Mouse (Mus musculus): ENCODE data around the gene Flt4.
"Not testable (repeated sequence)": the region's sequence is repeated elsewhere in the genome, so short reads cannot be mapped to it uniquely, and the experiment has no call there.

Gene Flt4

DNA sequence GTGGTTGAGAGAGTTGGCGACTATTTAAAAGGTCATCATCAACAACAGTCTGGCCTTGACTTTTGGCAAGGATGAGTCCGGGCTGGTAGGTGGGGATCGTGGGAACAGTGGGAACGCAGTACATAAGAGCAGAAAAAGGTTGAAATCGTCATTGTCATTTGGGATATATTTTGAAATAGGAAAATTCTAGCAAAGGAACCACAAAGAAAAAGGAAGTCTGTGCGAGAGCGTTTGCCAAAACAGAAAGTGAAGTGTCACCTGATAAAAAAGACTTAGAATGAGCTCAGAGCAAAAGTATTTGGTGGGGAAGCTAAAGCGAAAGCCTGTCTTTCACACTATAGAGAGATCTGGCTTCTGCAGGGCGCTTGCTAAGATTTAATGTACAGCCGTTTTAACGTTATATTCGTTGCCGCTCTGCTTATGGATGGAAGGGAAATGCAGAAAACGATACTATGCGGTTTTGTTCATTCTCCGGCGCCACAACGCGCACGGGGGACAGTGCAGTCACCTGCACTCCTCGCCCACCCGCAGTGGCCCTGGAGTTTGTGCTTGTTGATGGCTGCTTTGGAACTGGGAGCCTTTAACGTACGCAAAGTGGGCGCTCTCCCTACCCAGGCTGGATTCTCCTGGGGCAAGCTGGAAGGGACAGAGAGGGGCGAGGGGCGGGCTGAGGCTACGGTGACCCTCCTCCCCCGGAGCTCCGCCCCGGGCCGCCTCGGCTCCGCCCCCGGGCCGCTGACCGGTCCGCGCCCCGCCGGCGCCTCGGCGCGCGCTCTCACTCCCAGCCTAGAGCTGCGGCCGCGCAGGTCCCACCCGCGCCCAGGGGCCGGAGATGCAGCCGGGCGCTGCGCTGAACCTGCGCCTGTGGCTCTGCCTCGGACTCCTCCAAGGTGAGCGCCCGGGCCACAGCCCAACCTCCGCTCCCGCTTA is at the start of gene Flt4:
Gene Flt4 (plus strand): TSS at position 326 of the 930 bp plus-strand sequence.
- peak; percentile 33 for DNase-seq (ENCODE audit: low read depth, low spot score)

DNA sequence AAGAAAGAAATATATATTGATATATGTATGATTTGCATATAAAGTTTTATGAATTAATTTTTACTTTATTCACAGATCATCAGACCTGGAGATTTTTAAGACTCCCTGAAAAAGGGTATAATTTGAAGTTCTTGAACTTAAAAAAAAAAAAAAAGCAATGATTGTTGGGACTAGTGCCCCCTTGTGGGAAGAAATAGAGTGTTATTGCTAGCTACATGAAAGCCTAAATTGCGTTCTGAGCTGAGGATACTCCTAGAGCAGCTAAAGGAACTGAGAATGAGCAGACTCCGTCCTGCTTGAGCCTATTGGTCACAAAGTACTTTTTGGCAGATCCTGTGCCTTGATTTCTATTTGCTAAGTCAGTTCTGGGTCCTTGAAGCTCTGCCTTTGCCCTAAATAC is 34.0 kb upstream of the Flt4 start:
- peak; percentile 9 for DNase-seq (ENCODE audit: low read depth, low spot score)

DNA sequence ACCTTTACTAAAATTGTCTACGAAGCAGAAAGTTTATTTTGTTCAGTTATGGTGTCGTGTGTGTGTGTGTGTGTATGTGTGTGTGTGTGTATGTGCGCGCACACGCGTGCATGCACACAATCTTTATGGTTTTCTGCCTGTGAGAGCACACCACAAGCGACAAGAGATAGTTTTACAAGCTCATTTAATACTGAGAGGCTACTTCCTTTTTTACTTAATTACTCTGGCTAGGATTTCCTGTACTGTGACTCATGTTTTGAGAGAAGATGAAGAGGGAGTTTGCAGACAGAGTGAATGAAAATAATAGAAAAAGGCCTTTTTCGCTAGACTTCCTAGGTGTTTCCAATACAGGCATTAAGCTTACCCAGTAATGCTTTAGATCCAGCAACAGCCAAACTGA is 28.6 kb upstream of the Flt4 start:
- not testable (repeated sequence) for DNase-seq (ENCODE audit: low read depth, low spot score)

DNA sequence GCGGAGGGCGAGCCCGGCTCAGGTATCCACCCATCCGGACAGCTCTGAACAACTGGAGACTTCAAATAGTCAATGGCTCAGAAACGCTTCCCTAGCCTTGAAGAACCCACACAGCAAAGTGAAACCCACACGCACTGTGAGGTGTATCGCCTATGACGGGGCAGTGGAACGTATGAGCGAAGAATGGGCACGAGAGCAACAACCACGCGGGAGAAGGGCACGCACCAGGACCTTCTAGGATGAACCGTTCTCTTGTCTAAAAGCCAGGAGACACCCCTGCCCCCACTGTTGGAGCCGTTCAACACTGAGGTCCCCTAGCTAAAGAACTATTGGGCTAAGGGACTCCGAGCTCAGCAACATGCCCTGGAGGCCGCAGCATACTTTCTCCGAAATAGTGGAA is 18.9 kb upstream of the Flt4 start:
- DNase-seq (ENCODE audit: low read depth, low spot score) = no peak

DNA sequence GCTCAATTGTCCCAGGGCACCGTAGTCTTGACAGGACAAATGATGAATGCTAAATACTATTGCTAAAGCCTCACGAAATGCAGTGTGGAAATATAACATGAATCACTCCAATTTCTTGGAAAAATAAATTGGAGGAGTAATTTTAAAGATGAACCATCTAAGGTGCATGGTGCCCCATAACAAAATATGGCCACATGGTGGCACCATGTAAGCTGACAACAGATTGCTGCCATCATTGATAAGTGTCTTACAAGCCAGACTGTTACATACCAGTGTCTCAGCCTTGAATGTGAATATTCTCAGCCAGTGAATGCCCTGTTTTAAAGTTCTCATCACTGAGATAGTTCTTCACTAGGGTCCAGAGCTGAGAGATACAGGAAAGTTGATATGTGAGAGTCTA is 11.9 kb upstream of the Flt4 start:
- not testable (repeated sequence) for DNase-seq (ENCODE audit: low read depth, low spot score)

DNA sequence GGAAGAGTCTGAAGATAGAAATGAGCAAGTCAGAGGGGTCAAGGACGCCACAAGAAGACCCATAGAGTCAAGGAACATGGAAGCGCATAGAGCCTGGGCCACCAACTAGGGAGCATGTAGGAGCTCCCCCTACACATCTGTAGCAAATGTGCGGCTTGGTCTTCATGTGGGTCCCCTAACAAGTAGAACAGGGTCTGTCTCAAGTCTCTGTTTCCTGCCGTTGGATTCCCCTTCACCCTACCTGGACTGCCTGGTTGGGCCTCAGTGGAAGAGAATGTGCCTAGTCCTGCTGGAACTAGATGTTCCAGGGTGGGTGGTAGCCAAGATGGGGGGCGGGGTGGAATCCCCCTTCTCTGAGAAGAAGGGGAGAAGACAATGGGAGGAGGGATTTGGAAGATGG is 757 bp upstream of the Flt4 start:
- DNase-seq (ENCODE audit: low read depth, low spot score) = not testable (repeated sequence)

DNA sequence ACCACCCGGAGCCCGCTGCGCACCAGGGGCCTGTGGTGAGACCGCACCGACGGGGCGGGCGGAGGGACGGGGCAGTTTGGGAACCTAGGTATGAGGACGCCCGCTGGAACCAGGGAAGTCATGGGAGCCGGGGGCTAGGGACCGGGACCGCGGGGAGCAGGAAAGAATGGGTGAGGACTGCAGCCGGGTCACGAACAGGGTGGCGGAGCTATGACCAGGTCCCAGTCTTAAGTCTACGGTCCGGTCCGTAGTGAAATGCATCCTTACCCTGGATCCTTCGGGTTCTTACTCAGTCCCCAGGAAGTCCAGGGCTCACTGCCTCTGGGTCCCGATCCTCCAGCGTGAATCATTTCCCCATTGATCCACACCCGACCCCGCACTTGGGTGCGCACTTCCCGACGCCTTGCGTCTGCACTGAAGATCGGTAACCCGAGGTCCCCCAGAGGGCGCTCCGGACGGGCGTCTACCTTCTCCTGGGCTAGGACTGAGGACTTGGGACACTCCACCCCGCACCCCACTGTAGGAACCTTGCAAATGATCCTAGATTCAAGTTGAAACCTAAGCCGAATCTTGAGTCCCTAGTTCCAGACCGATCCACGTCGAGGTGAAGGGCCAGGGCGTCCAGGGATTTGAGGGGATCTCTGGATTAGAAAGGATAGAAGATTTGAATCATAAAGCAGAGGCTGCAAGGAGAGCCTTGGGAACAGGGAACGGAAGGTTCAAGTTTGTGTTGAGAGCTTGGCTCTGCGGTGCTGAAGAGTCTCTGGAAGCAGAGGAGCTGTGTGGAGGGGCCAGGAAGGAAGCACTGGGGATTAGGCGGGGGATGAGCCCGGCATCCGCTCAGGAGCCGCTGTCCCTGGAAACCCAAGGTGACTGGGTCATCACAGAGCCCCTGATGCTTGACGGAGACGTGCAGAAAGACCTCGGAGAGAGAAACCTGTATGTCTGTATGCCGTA is 1.1 kb downstream of the Flt4 start:
- DNase-seq (ENCODE audit: low read depth, low spot score) = not testable (repeated sequence)

DNA sequence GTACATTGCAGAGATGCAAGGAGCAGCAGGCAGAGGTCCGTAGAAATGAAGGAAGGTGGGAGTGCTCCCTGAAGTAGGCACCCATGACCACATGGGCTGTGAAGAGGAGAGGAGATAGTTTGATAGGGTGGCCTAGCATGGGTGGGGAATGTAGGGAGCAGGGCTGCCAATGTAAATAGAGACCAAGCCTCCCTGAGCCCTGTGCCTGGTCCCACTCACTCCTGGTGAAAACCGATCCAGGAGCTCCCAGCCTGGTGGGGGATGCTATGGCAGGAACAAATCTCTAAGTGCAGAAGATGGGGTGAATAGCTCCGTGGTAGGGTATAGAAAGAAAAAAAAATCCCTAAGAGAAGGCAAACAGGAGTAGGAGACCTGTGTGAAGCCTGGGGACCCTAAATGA is 2.3 kb downstream of the Flt4 start:
- not testable (repeated sequence) for DNase-seq (ENCODE audit: low read depth, low spot score)

DNA sequence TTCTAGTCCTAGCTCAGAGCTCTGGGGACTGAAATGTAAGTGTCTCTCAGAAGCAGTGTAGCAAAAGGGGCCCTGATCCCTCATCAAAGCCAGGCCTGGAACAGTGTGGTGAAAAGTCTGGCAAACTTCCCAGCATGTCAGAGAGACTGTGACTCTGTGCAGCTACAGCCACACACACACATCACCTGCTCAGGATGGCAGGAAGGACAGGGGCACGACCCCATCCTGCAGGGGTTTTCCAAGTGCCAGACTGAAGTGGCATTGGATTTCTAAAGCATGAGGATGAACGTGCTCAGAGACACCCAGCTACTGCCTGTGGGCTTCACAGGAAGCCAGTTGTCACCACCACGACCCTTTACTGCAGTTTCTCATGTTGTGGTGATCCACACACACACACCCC is 3.1 kb downstream of the Flt4 start:
- DNase-seq (ENCODE audit: low read depth, low spot score) = no peak

DNA sequence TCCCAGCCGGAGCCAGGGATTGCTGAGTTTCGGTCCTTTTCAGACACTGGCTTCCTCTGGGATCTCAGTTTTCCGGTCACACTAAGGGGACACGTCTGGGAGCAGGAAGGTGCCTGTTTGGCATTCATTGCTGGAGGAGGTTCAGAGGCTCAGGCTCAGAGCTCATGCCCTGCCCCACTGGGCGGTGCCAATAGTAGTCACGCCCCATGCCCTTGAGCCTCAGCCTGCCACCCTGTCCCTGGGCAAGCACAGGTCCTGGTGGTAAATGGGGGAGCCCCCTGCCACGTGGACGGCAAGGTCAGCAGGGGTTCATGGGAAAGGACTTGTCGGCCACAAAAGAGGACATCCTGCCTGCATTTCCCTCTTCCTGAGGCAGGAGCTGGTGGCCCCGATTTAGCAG is 4.3 kb downstream of the Flt4 start:
- DNase-seq (ENCODE audit: low read depth, low spot score) = no peak

DNA sequence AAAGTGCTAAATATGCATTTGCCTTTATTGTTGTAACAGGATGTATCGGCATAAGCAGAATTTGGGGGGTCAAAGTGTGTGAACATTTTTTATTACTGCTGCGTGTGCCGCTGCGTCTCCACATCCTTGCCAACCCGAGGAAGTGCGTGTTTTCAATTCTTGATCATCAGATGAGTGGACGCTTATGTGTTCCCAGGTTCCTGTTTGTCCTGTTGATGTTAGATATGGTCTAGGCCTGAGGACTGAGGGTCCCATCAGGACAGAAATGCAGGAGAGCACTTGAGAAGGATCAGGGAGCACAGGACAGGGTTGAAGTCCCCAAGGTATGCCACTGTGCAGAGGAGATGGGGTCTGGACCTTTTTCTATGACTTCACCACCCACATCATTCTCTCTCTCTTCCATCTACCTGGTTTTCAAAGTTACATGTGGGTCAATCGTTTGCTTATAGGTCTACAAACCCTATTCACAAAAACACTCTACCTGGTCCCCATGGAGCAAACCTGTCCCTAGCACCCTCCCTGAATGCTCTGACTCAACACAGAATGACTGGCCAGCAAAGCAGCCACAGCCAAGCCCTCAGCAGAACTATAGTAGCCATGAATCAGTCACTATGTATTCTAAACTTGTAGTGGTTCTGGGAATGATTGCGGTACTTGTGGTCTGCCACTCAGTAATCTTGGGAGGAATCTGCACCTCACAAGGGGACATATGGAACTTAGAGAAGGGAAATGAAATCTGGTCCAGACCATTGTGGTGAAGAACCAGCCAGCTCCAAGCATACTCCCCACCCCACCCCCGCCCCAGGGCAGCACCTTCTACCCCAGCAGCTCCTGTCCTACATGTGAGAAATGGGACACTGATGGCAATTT is 7.0 kb downstream of the Flt4 start:
- DNase-seq (ENCODE audit: low read depth, low spot score) = no peak

DNA sequence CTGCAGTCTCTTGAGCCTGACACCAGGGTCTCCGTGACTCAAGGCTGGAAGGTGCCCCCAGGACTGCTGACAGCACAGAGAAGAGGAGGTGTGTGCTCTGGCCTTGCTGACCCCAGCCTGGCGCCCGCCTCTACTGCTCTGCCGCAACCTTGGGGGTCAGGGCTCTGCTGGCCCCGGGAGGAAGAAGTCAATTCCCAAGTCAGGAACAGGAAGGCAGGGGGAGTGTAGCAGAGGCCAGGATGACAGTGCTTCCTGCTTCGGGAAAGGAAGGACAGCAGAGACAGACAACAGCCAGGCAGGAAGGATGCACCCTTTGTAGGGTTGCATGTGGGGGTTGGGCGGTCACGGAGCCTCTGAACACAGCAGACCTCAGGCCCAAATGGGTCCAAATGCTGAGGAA is 9.4 kb downstream of the Flt4 start:
- DNase-seq (ENCODE audit: low read depth, low spot score) = no peak

DNA sequence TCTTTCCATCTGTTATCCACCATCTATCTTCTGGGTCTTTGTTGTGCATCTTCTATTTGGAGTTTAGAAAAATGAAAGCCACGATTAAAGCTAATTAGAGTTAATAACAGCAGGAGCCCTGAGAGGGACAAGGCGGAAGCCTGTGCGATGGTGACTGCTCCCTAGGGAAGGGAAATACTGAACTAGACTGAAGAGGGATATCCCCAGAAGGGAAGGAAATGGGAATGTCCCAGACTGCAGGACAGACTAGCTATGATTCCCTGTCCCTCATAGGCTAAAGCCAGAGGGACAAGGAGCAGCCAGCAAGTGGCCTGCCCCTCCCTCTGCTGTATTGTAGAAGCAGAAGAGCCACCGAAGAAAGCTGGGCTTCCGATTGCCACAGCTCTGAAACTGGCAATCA is 12.9 kb downstream of the Flt4 start:
- DNase-seq (ENCODE audit: low read depth, low spot score) = no peak

DNA sequence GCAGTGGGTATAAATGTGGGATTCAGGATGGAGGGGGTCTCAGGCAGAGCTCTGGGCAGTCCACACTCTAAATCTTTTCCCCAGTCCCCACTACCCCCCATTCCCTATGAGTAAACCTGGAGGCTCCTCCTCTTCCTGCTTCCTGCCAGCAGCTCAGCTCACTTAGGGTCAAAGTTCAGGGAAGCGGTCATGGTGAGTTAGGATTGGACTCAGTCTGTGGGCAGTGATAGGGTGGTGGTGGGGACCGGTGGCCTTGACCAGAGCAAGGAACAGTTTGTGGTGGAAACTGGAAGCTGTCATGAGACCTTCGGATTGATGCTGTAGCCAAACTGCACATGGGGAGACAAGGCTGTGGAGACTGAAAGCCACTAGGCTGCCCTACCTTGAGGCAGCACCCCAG is 15.1 kb downstream of the Flt4 start:
- DNase-seq (ENCODE audit: low read depth, low spot score) = no peak

DNA sequence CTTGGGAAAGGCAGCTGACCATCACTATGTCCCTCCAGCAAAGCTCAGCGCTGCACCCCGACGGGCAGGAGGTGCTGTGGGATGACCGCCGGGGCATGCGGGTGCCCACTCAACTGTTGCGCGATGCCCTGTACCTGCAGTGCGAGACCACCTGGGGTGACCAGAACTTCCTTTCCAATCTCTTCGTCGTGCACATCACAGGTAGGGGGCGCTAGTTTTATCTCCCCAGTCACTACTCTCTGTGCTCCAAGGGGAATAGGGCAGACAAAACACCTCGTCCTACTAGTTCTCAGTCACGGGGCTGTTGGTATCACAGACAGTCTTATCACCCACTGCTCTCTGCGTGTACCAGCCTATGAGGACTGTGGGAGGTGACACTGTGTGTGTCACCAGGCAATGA is 16.8 kb downstream of the Flt4 start:
- no peak for DNase-seq (ENCODE audit: low read depth, low spot score)

DNA sequence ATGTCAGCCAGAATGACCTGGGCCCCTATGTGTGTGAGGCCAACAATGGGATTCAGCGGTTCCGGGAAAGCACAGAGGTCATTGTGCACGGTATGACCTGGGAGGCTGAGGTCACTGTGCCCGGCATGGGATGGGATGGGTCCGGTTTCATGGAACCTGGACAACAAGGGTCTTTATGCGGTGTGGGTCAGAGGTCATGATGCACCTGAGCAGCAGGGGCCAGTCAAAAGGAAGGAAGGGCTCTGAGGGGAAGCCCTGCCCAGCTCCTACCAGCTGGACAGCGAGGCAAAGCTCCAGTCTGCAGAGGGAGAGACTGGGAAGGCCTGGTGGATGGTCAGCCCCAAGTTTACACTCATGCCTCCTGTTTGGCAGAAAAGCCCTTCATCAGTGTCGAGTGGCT is 17.7 kb downstream of the Flt4 start:
- DNase-seq (ENCODE audit: low read depth, low spot score) = no peak

DNA sequence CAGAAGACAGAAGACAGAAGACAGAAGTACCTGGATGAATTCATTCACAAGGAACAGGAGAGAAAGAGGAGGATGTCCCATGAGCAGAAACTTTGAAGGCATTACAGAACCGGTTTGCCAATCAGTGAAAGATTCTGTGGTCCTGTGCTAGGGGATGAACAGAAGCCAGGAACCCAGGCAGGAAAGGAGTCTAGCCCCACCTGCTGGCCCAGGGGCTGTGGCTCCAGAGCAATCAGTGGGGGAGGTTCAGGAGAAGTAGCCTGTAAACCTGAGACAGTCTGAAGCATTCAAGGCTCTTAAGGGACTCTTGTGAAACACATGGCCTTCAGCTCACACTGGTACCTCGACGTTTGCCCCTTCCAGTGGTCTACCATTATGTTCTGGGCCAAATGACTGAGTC is 22.1 kb downstream of the Flt4 start:
- DNase-seq (ENCODE audit: low read depth, low spot score) = no peak

DNA sequence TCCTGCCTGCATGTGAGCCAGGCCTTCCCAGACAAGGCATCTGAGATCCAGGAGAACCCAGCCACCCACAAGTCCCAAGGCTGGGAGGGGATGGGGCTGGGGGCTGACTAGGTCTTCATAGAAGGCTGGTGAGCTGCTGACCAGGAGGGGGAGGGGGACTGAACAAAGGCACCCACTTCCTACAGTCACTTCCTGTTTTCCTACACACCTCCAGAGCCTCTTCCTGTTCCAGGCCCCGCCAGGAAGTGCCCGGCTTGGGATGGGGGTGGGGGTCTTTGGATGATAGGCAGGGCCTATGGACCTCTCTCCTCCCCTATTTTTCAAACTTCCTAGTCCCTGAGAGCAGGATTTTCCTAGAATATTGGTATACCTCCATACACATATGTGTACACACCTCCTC is 23.2 kb downstream of the Flt4 start:
- DNase-seq (ENCODE audit: low read depth, low spot score) = no peak

DNA sequence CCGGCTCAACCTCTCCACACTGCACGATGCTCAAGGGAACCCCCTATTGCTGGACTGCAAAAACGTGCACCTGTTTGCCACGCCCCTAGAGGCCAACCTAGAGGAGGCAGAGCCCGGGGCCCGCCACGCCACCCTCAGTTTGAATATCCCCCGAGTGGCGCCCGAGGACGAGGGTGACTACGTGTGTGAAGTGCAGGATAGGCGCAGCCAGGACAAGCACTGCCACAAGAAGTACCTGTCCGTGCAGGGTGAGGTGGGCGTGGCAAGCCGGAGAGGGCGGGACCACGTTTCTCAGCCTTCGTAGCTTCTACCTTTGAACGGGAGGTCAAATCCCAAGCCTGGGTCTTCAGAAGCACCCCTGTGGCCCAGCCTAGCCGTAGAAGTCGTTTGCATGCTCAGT is 25.0 kb downstream of the Flt4 start:
- DNase-seq (ENCODE audit: low read depth, low spot score) = no peak

DNA sequence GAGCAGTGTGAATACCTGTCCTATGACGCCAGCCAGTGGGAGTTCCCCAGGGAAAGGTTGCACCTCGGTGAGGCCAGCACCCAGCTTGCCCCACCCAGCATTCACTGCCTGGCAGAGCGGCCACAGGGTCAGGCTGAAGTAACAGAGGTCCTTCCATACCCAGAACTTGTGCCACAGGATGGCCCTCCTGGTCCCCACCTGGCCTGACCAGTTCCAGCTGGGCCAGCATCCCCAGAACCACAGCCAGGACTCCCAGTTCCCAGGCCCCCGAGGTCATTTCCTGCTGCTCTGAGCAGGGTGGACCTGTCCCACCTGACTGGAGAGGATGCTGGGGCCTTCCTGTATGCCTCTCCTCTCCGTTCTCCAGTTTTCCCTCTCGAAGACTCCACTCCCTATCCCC is 26.6 kb downstream of the Flt4 start:
- DNase-seq (ENCODE audit: low read depth, low spot score) = no peak

DNA sequence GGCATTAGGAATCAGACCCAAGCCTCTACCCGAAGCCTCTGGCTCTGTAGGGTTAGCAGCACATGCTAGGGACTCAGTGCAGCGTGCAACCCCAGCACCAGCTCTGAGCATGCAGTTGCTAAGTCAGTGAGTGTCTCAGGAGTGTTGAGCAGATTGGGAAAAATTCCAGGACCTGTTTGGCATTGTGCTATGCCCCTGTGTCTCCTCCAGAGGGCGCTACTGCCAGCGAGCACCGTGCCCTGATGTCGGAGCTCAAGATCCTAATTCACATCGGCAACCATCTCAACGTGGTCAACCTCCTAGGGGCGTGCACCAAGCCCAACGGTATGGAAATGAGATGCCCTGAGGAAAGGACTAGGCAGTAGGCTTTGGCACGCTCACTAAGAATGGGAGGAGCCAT is 27.4 kb downstream of the Flt4 start:
- DNase-seq (ENCODE audit: low read depth, low spot score) = peak; percentile 31

DNA sequence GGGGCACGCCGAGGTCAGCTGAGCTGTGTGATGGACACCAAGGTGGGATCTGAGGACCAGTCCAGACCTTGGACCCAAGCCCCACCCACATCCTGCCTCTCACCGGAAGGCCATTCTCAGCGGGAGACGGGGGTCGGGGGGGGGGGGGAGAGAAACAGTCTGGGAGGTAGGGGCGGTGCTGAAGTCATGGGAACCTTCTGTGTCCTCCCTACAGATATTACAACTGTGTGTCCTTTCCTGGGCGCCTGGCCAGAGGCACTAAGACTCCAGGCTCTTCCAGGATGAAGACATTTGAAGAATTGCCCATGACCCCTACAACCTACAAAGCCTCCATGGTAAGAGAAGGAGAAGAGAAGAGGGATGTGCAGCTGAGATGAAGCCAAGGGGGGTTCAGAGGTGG is 36.6 kb downstream of the Flt4 start:
- no peak for DNase-seq (ENCODE audit: low read depth, low spot score)

Data from mesoderm, embryonic 11.5 days (tissue).